Mouse (Mus musculus) G1E (cell line): ENCODE measurements around the gene Plpp2.

ENCODE experiments used
- CTCF ChIP-seq: IDR thresholded peaks from 2 replicates; pipeline ENCODE4 v1.5.1; 2012; ENCODE audit warnings: low read depth, low read length, inconsistent platforms, mixed read lengths
- GATA1 ChIP-seq: IDR thresholded peaks from 2 replicates; pipeline ENCODE4 v1.6.1; 2012; ENCODE audit warnings: borderline replicate concordance, low read length, inconsistent platforms, mixed read lengths
- GATA2 ChIP-seq: IDR thresholded peaks from 2 replicates; pipeline ENCODE4 v1.6.1; 2012; ENCODE audit warnings: low read depth, low read length, inconsistent platforms, borderline replicate concordance
- POLR2AphosphoS5 ChIP-seq: IDR thresholded peaks from 2 replicates; pipeline ENCODE4 v1.6.1; 2012; ENCODE audit warnings: low read depth, low read length, inconsistent platforms; ENCODE audit not compliant: insufficient replicate concordance
- TAL1 ChIP-seq: conservative IDR thresholded peaks from 2 replicates; pipeline ENCODE4 v1.6.1; 2012; ENCODE audit warnings: low read depth, low read length, inconsistent platforms, mixed read lengths

- TF ChIP-seq CTCF (no peak), GATA1 (no peak), POLR2AphosphoS5 (no peak), TAL1 (no peak), GATA2 (no peak)
These were observed 46.8 kb upstream of the Plpp2 start for GRCm38 (mm10) chr10:79580356-79580755.
